ENCODE assay signal across 13 mouse cellular contexts in genomic region chr17:67087585-67087984, GRCm38 (mm10).
DNase-seq lines count a peak whose midpoint lies in the region; ATAC-seq and TF ChIP-seq lines count a peak whose summit lies in the region.
"Had no signal": no experiment of that assay in that cellular context is flagged by ENCODE, and none has a peak within 500 bp of the region (broad histone marks: within the 10 kb centered on the region; RNA-seq: fewer than 3 reads in every experiment).

No protein-coding gene starts in this region.

- peak; percentile 12 for DNase-seq in adrenal gland, postnatal 14 days
- DNase-seq in adrenal gland, postnatal 4 days (ENCODE audit: low spot score in 2 of 2), result no peak
- DNase-seq in kidney, adult 2 months, result no peak
- DNase-seq in kidney, adult 11 months, result no peak
- no peak for DNase-seq in lung, embryonic 14.5 days
- DNase-seq: heart, postnatal 4 days; midbrain, embryonic 14.5 days; spleen, adult 18-20 months had no signal

- H3K4me1 ChIP-seq in kidney, adult 2 months (ENCODE audit: control insufficient read depth, insufficient read depth, low read length), result no peaks in the 10 kb centered on the region
- H3K4me1 ChIP-seq in E14TG2a.4 (replicated peaks; ENCODE audit: low read depth, low read length), result no peaks in the 10 kb centered on the region
- H3K4me1 ChIP-seq in lung, embryonic 14.5 days (ENCODE audit: insufficient read depth), result peaks cover 4% of the 10 kb centered on the region; the same call in 1 of the 2 replicates
- H3K4me1 ChIP-seq in forebrain, embryonic 12.5 days, result 0 out of 2 replicates have a peak, but pooled peaks cover 2% of the 10 kb centered on the region

- ATAC-seq in lung, embryonic 14.5 days (ENCODE audit: insufficient read depth), result no peak
- ATAC-seq in erythroid progenitor cell, adult 5-6 weeks (replicated peaks; ENCODE audit: low FRiP score, poor library complexity, severe bottlenecking), result no peak
- ATAC-seq in forebrain, embryonic 12.5 days (ENCODE audit: low FRiP score), result no peak

- 0 out of 2 replicates have a peak, but pooled peaks have one; percentile 26 for TF ChIP-seq CTCF in kidney, adult 2 months (conservative IDR thresholded peaks at IDR 0.05; ENCODE audit: insufficient read depth, insufficient read length, low read depth, low read length)
- TF ChIP-seq CTCF in E14TG2a.4 (conservative IDR thresholded peaks at IDR 0.05; ENCODE audit: low read length), result peak; percentile 51
- TF ChIP-seq CTCF in lung, embryonic 14.5 days (IDR thresholded peaks at IDR 0.05; ENCODE audit: low read depth), result peak; percentile 44

- no peaks in the 10 kb centered on the region for H3K9me3 ChIP-seq in E14TG2a.4 (ENCODE audit: low read length)
- no peaks in the 10 kb centered on the region for H3K9me3 ChIP-seq in lung, embryonic 14.5 days (ENCODE audit: low read depth, low read length)
- H3K9me3 ChIP-seq in forebrain, embryonic 12.5 days, result no peaks in the 10 kb centered on the region
- H3K9me3 ChIP-seq: embryonic facial prominence, embryonic 13.5 days; limb, embryonic 15.5 days had no signal

- TF ChIP-seq POLR2A in kidney, adult 2 months (IDR thresholded peaks at IDR 0.05; ENCODE audit: low read depth, low read length), result no peak

- 68% methylated on average over 5 of the region's 5 CpGs for WGBS in kidney, adult 2 months
- WGBS in lung, embryonic 14.5 days, result 61% methylated on average over 5 of the region's 5 CpGs
- WGBS in forebrain, embryonic 12.5 days, result 64% methylated on average over 5 of the region's 5 CpGs

- H3K36me3 ChIP-seq in kidney, adult 2 months (ENCODE audit: control insufficient read depth, insufficient read depth, low read length), result no peaks in the 10 kb centered on the region
- no peaks in the 10 kb centered on the region for H3K36me3 ChIP-seq in E14TG2a.4 (ENCODE audit: insufficient read depth, low read length)
- H3K36me3 ChIP-seq in lung, embryonic 14.5 days (ENCODE audit: insufficient read depth), result no peaks in the 10 kb centered on the region
- no peaks in the 10 kb centered on the region for H3K36me3 ChIP-seq in forebrain, embryonic 12.5 days (replicated peaks)
- H3K36me3 ChIP-seq: embryonic facial prominence, embryonic 13.5 days; limb, embryonic 15.5 days had no signal

- no peaks in the 10 kb centered on the region for H3K27me3 ChIP-seq in kidney, adult 2 months (replicated peaks; ENCODE audit: control insufficient read depth, insufficient read depth, low read length)
- no peaks in the 10 kb centered on the region for H3K27me3 ChIP-seq in E14TG2a.4 (ENCODE audit: insufficient read depth, low read length)
- H3K27me3 ChIP-seq in lung, embryonic 14.5 days (ENCODE audit: insufficient read depth, low read length), result no peaks in the 10 kb centered on the region
- H3K27me3 ChIP-seq in forebrain, embryonic 12.5 days, result no peaks in the 10 kb centered on the region
- H3K27me3 ChIP-seq: embryonic facial prominence, embryonic 13.5 days; limb, embryonic 15.5 days had no signal

- no peak overlapping the region for H3K4me2 ChIP-seq in lung, embryonic 14.5 days
- no peak overlapping the region for H3K4me2 ChIP-seq in forebrain, embryonic 12.5 days
- H3K4me2 ChIP-seq: embryonic facial prominence, embryonic 13.5 days; limb, embryonic 15.5 days had no signal

- no peak overlapping the region for H3K9ac ChIP-seq in lung, embryonic 14.5 days
- H3K9ac ChIP-seq in forebrain, embryonic 12.5 days, result no peak overlapping the region
- H3K9ac ChIP-seq: embryonic facial prominence, embryonic 13.5 days; limb, embryonic 15.5 days had no signal

- no peak overlapping the region for H3K27ac ChIP-seq in kidney, adult 2 months (ENCODE audit: insufficient read depth, low read depth, low read length)
- H3K27ac ChIP-seq in lung, embryonic 14.5 days (ENCODE audit: low read depth), result no peak overlapping the region
- no peak overlapping the region for H3K27ac ChIP-seq in forebrain, embryonic 12.5 days
- H3K27ac ChIP-seq: embryonic facial prominence, embryonic 13.5 days; limb, embryonic 15.5 days had no signal

- no peak overlapping the region for H3K4me3 ChIP-seq in kidney, adult 2 months (ENCODE audit: insufficient read depth, low read depth, low read length)
- no peak overlapping the region for H3K4me3 ChIP-seq in E14TG2a.4 (replicated peaks; ENCODE audit: low read length)
- no peak overlapping the region for H3K4me3 ChIP-seq in lung, embryonic 14.5 days (ENCODE audit: low read depth, low read length)
- no peak overlapping the region for H3K4me3 ChIP-seq in forebrain, embryonic 12.5 days (replicated peaks)
- H3K4me3 ChIP-seq: embryonic facial prominence, embryonic 13.5 days; limb, embryonic 15.5 days had no signal
